Mouse (Mus musculus): ENCODE measurements at regions not wholly inside any gene's neighbourhood (a gene's known extent, or its start where the extent isn't known, plus 50 kb on each side); places are given as distances from the start of the nearest gene placed in this dataset.

- DNase-seq (ENCODE audit: low spot score in 2 of 2): no peak
These were observed 384.4 kb downstream of the Zfp536 start for GRCm38 (mm10) chr7:37388843-37389702.

GRCm38 (mm10) chr7:37389703-37390087 lies 383.7 kb downstream of the Zfp536 start:
- DNase-seq (ENCODE audit: low spot score in 2 of 2): no peak

- DNase-seq (ENCODE audit: low spot score in 2 of 2): no peak
These were observed 383.2 kb downstream of the Zfp536 start for GRCm38 (mm10) chr7:37390271-37390670.

GRCm38 (mm10) chr7:37392122-37392521 lies 381.3 kb downstream of the Zfp536 start:
- DNase-seq (ENCODE audit: low spot score in 2 of 2): no peak

- DNase-seq (ENCODE audit: low spot score in 2 of 2): no peak
These were observed 380.8 kb downstream of the Zfp536 start for GRCm38 (mm10) chr7:37392604-37393003.

GRCm38 (mm10) chr7:37393071-37393470 lies 380.4 kb downstream of the Zfp536 start:
- no peak for DNase-seq (ENCODE audit: low spot score in 2 of 2)

- no peak for DNase-seq (ENCODE audit: low spot score in 2 of 2)
These were observed 378.4 kb downstream of the Zfp536 start for GRCm38 (mm10) chr7:37394965-37395426.

GRCm38 (mm10) chr7:37395881-37396513 lies 377.4 kb downstream of the Zfp536 start:
- DNase-seq (ENCODE audit: low spot score in 2 of 2): no peak

GRCm38 (mm10) chr7:37403483-37403882 lies 370.0 kb downstream of the Zfp536 start:
- DNase-seq (ENCODE audit: low spot score in 2 of 2): no peak

- no peak for DNase-seq (ENCODE audit: low spot score in 2 of 2)
These were observed 360.1 kb downstream of the Zfp536 start for GRCm38 (mm10) chr7:37413350-37413749.

GRCm38 (mm10) chr7:37421704-37422103 lies 351.7 kb downstream of the Zfp536 start:
- no peak for DNase-seq (ENCODE audit: low spot score in 2 of 2)

Measured in heart, adult 9 months (tissue).